Mouse (Mus musculus) bone marrow macrophage, adult 2 months (primary cell): ENCODE results near the gene Ctnnbip1.

Source experiments
- CTCF ChIP-seq: IDR thresholded peaks from 2 replicates; pipeline ENCODE4 v1.5.1; 2012; ENCODE audit warnings: low read depth, mild to moderate bottlenecking, low read length, moderate library complexity
- POLR2A ChIP-seq: IDR thresholded peaks from 2 replicates; pipeline ENCODE4 v1.6.1; 2012; ENCODE audit warnings: mild to moderate bottlenecking, low read depth, low read length, borderline replicate concordance

DNA sequence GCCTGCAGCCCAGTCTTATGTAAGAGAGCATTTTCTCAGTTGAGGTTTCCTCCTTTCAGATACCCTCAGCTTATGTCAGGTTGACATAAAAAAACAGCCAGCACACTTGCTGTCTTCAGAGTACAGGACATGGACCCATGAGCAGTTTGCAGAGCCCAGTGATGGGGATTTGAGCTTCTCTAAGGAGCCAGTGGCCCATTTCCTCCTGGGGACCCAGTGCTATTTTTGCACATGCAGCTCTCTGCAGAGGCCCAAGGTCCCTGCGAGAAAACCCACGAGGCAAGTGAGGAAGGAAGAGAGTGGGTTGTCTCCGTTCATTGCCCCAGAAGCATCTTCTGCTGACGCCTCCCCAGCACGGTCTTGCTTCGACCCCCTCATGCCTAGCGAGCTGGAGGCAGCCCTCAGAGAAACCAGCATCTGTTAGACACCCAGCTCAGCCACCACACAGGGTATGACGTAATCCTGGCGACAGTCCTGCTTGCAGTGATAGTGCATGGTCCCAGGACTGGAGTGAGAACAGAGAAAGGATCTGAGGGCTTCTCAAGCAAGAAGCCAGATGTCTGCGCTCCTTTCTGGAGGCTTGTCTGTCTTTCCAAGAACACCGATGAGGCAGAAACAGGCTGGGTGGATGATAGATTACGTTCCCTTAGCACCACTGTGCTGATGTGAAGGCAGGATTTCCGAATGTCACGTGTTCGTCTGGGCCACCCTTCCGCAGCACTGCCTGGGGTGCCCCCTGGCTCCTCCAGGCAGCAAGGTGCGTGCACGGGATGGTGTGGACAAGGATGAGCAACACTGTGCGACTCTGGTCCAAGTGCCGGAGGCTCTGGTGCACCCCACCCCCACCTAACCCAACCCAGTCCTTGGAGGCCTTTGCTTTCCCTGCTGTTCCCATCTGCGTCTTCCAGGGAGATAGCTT, 44.2 kb downstream of the Ctnnbip1 start:
- TF ChIP-seq CTCF (no peak), POLR2A (no peak)
